Mouse (Mus musculus) urinary bladder, adult 2 months (tissue): ENCODE data around the gene Prph. TPM values are rescaled to one million over a fixed set of nuclear protein-coding genes. Genes with fewer than 3 reads are reported as not detected.
"Not testable (repeated sequence)": the region's sequence is repeated elsewhere in the genome, so short reads cannot be mapped to it uniquely, and the experiment has no call there.

ENCODE experiments used
- DNase-seq: peaks from one replicate; pipeline ENCODE4 v3.0.0; 2022; ENCODE audit warnings: low spot score
- polyA plus RNA-seq: library from polyadenylated mRNA; depleted of rRNA; stranded (reverse); fragments of >200 nt; gene quantifications from 2 replicates; pipeline ENCODE4 v1.2.3, GENCODE M21; 2012

Gene Prph
- polyA plus RNA-seq, 1 experiment, result 6.4 TPM

- DNase-seq, result peak; percentile 92
Observed at GRCm38 (mm10) chr15:99074600-99075333, 19.8 kb downstream of the Prph start.

GRCm38 (mm10) chr15:99076011-99076410, 21.0 kb downstream of the Prph start:
- DNase-seq, result not testable (repeated sequence)

GRCm38 (mm10) chr15:99078181-99078910, 23.4 kb downstream of the Prph start:
- DNase-seq, result no peak

GRCm38 (mm10) chr15:99079804-99080203, 24.8 kb downstream of the Prph start:
- no peak for DNase-seq

- no peak for DNase-seq
Observed at GRCm38 (mm10) chr15:99082322-99082721, 27.3 kb downstream of the Prph start.

GRCm38 (mm10) chr15:99082840-99083239, 27.9 kb downstream of the Prph start:
- no peak for DNase-seq

- no peak for DNase-seq
Observed at GRCm38 (mm10) chr15:99083258-99083657, 28.3 kb downstream of the Prph start.

- no peak for DNase-seq
Observed at GRCm38 (mm10) chr15:99083867-99084557, 29.0 kb downstream of the Prph start.

- no peak for DNase-seq
Observed at GRCm38 (mm10) chr15:99084618-99085017, 29.6 kb downstream of the Prph start.

- no peak for DNase-seq
Observed at GRCm38 (mm10) chr15:99085997-99086396, 31.0 kb downstream of the Prph start.

GRCm38 (mm10) chr15:99087253-99088075, 32.5 kb downstream of the Prph start, which contains the start of gene C1ql4:
Gene C1ql4, minus strand, starts transcription at chr15:99087817.
- no peak for DNase-seq

GRCm38 (mm10) chr15:99088292-99088691, 33.3 kb downstream of the Prph start:
- peak; percentile 60 for DNase-seq

GRCm38 (mm10) chr15:99089069-99089468, 34.1 kb downstream of the Prph start:
- DNase-seq, result no peak

GRCm38 (mm10) chr15:99092870-99093269, 37.9 kb downstream of the Prph start, which contains the start of gene Dnajc22:
Gene Dnajc22, plus strand, starts transcription at chr15:99093170.
- DNase-seq, result no peak

- no peak for DNase-seq
Observed at GRCm38 (mm10) chr15:99093291-99094258, 38.6 kb downstream of the Prph start.

- no peak for DNase-seq
Observed at GRCm38 (mm10) chr15:99094631-99095270, 39.8 kb downstream of the Prph start.

- no peak for DNase-seq
Observed at GRCm38 (mm10) chr15:99095356-99095755, 40.4 kb downstream of the Prph start.

GRCm38 (mm10) chr15:99096061-99096793, 41.3 kb downstream of the Prph start:
- DNase-seq, result no peak
